Mouse (Mus musculus) megakaryocyte, embryonic 14.5 days (primary cell): ENCODE data around the gene Mfap1b.

ENCODE experiments used
- FLI1 ChIP-seq: IDR thresholded peaks from 2 replicates; pipeline ENCODE4 v1.6.1; 2012; ENCODE audit warnings: low read length, inconsistent platforms, mixed read lengths
- GATA1 ChIP-seq: IDR thresholded peaks from 3 replicates; pipeline ENCODE4 v1.6.1; 2012; ENCODE audit warnings: mixed read lengths, low read length, inconsistent platforms, borderline replicate concordance

- TF ChIP-seq GATA1 (no peak), FLI1 (no peak)
Observed at GRCm38 (mm10) chr2:121415591-121415990, 58.3 kb downstream of the Mfap1b start.
